Mouse (Mus musculus) cerebellum, adult 9-10 months (tissue): ENCODE measurements at regions not wholly inside any gene's neighbourhood (a gene's known extent, or its start where the extent isn't known, plus 50 kb on each side); places are given as distances from the start of the nearest gene placed in this dataset.

ENCODE experiments used
- DNase-seq: peaks from one replicate; pipeline ENCODE4 v3.0.0; 2022

DNA sequence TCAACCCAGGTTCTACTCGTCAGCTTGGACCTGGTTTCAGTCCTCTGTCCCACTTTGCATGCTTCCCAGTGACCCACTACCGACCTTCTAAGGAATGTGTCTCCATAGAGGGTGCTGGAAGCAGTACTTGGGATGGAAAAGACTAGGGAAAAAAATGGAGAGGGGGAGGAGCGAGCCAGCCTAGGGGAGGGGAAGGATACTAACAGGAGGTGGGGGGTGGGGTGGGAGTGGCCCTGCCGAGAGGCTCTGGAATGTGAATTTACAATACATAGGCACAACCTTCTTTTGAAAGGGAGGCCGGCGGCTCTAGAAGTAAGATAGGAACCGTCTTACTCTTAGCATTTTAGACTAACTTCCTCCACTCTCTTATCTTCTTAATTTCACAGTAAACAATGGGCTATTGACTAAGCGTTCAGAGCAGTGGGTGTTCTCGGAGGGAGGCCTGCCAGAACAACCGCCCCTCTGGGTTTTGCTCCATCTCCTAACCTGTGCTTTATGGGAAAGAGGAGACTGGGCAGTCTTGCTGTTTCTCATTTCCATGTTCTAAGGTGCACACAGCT, 145.1 kb downstream of the Foxo1 start:
- no peak for DNase-seq

DNA sequence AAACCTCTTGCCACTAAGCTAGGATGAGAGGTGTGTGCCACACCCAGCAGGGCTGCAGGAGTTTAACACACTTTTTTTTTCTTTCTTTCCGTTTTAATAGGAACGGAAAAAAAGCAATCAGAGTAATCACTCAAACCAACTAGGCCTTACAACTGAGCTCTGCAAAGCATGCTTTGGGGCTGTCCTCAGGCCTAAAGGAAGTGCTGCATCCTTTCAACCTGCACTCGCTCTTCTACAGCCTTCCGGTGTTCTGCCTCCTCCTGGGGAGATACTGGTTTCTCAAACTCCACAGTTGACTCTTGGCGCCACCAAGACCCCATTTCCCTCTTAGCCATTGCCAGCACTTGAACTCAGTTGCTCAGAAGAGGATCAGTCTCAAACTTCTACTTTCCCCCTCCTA, 143.2 kb downstream of the Foxo1 start:
- DNase-seq = no peak

DNA sequence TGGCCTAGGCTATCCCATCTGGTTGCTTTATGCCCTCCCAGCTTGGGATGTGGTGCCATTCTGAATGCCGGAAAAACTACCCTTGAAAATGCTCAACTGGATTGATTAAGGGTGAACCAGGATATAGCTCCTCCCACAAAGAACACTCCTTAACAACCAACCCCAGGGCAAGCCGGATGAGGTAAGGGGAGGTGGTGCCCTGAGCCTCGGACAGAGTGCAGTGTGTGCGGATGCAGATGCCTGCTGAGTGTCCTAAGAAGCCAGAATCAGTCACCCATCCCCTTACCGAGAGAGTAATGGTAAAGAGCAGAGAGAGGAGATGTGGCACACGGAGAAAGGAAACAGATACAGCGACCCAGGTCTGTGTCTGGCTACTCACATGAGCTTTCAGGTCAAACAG, 141.3 kb downstream of the Foxo1 start:
- no peak for DNase-seq

DNA sequence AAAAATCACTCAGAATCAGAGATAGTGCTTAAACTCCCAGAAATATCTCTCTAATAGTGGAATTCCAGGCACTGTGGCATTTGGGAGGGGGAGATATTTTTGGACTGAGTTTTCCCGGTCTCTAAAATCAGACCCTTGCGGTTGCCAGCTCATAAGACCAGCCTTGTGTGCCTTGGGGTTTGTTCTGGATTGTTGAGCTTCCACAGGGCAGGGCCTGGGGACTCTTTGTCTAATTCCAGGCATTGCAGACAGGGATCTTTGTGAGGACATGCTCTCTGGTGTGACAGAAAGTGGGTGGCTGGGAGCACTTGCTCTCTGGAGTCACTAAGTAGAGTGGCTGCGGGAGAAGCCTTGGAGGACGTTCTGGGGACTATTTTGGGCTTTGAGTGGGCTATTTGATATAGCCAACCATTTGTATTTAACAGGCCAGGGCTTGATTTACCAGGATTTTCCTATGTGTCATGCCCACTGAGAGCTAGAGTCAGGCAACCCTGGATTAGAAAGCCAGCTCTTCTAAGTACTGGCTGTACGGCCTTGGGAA, 138.7 kb downstream of the Foxo1 start:
- no peak for DNase-seq

DNA sequence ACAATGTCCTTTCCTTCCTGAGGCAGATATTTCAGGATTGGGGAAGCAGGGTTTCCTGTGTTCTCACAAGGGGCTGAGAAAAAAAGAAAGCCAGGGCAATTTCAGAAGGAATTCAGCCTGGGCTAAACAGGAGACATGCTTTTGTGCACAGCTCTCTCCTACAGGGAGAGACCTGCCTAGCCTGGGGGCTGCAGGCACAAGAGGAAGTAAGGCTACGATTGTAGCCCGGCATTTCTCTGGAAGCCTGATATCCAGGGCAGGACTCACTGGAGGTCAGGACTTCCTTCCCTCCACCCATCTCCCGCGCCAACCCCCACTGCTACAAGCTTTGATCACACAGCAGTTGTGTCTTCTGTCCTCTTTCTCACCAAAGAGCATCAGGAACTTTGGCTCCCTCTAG, 136.5 kb downstream of the Foxo1 start:
- DNase-seq = no peak

DNA sequence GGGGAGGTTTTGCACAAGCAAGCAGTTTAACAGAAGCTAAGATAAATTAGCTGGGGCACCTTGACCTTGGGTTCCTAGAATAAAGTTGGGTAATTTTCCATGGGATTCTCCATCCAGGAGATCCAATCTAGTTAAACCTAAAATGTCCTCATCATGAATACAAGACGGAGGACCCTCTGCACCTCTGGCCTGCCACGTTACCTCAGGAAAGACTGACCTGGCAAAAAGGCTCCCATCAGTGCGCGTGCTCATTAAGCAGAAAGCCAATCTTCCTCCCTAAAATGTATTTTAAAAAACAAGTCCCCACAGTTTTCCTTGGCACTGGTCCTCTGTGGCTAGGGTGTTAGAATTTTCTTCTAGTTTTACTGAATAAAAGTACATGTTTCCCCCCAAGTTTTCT, 134.9 kb downstream of the Foxo1 start:
- DNase-seq = no peak
